Mouse (Mus musculus) embryo, embryonic 10 days (tissue): ENCODE measurements at regions not wholly inside any gene's neighbourhood (a gene's known extent, or its start where the extent isn't known, plus 50 kb on each side); places are given as distances from the start of the nearest gene placed in this dataset.

Experiments used
- DNase-seq: peaks from one replicate; pipeline ENCODE4 v3.0.0-alpha.2; 2015; ENCODE audit warnings: low spot score

- no peak for DNase-seq
Measured at GRCm38 (mm10) chr13:37705482-37705881, 72.7 kb upstream of the Rreb1 start.

GRCm38 (mm10) chr13:37710913-37711312 lies 67.3 kb upstream of the Rreb1 start:
- DNase-seq, result no peak

GRCm38 (mm10) chr13:37712908-37713496 lies 65.2 kb upstream of the Rreb1 start:
- DNase-seq, result no peak

- no peak for DNase-seq
Measured at GRCm38 (mm10) chr13:37715058-37715712, 63.0 kb upstream of the Rreb1 start.

- no peak for DNase-seq
Measured at GRCm38 (mm10) chr13:37715770-37716693, 62.2 kb upstream of the Rreb1 start.

- DNase-seq, result no peak
Measured at GRCm38 (mm10) chr13:37717793-37718192, 60.4 kb upstream of the Rreb1 start.

- DNase-seq, result no peak
Measured at GRCm38 (mm10) chr13:37718364-37718763, 59.8 kb upstream of the Rreb1 start.
